Comparison of ENCODE assay signal across 8 mouse cellular contexts in the genomic region with DNA sequence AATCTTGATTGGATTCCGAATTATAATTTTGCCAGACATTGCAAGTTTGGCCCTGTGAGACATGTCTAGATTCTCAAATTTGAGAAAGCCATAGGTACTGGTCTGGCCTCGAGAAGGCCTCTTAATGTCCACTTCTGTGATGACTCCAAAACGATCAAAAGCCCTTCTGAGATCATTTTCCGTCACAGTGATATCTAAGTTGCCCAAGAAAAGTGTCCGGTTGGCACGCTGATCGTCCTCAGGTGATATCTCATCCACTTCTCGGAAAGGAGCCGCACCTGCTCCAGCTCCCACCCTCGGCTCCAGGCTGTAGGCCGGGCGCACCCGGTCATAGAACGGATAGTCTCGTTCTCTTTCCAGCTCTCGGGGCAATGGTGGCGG. TPM values are rescaled to one million over a fixed set of nuclear protein-coding genes. Genes with fewer than 3 reads are reported as not detected.
DNase-seq lines count a peak whose midpoint lies in the region; ATAC-seq and TF ChIP-seq lines count a peak whose summit lies in the region.

No protein-coding gene starts in this region.

- intact Hi-C loops in heart, adult 2 months (cut with DNase I) = loop anchor here (2.0 kb wide), 1 partner anchor 53 kb away; a partner anchor contains a TSS

- TF ChIP-seq RAD21 in CH12.LX (IDR thresholded peaks at IDR 0.05; ENCODE audit: low read depth, low read length) = no peak

- in situ Hi-C loops in CH12.LX (cut with MboI; ENCODE audit: low pct_ligation_motif_present, low pct_unique_long_range_greater_than_20kb, low sequenced_read_pairs) = no loop called here

- peak overlapping the region; percentile 73 for H3K9ac ChIP-seq in heart, adult 2 months (ENCODE audit: low read depth, low read length)
- H3K9ac ChIP-seq in CH12.LX (ENCODE audit: insufficient read depth, low read depth) = peak overlapping the region; percentile 97
- peak overlapping the region; percentile 92 for H3K9ac ChIP-seq in forebrain, embryonic 12.5 days
- peak overlapping the region; percentile 94 for H3K9ac ChIP-seq in liver, embryonic 13.5 days

- no peaks in the 10 kb centered on the region for H3K27me3 ChIP-seq in heart, adult 2 months (ENCODE audit: control insufficient read depth, insufficient read depth, low read length)
- H3K27me3 ChIP-seq in CH12.LX (replicated peaks) = no peaks in the 10 kb centered on the region
- H3K27me3 ChIP-seq in forebrain, embryonic 12.5 days = no peaks in the 10 kb centered on the region
- H3K27me3 ChIP-seq in liver, embryonic 13.5 days = no peaks in the 10 kb centered on the region

- no peak for DNase-seq in heart, adult 2 months
- DNase-seq in heart, adult 9 months (ENCODE audit: low spot score in 2 of 2) = no peak
- DNase-seq in CH12.LX (ENCODE audit: extremely low read depth) = no peak
- no peak for DNase-seq in liver, embryonic 13.5 days
- no peak for DNase-seq in gastrocnemius, adult 8-10 months (ENCODE audit: low spot score in 2 of 2)
- DNase-seq in thymus, postnatal 36 days = no peak
- DNase-seq in thymus, postnatal 0 days (ENCODE audit: low spot score) = no peak

- no peaks in the 10 kb centered on the region; the same call in 1 of the 2 replicates for H3K79me2 ChIP-seq in heart, adult 2 months (replicated peaks; ENCODE audit: control insufficient read depth, insufficient read depth, low read length)
- peaks cover 48% of the 10 kb centered on the region for H3K79me2 ChIP-seq in CH12.LX (replicated peaks; ENCODE audit: control insufficient read depth, extremely low read depth, insufficient read depth, poor library complexity, severe bottlenecking)

- peak overlapping the region; percentile 76 for H3K4me3 ChIP-seq in heart, adult 2 months
- peak overlapping the region; percentile 82 to 94 (median 92) for H3K4me3 ChIP-seq in CH12.LX (replicated peaks in 1 of 3; ENCODE audit: low read depth in 2 of 3, low read length in 2 of 3, poor library complexity in 1 of 3)
- H3K4me3 ChIP-seq in forebrain, embryonic 12.5 days (replicated peaks) = peak overlapping the region; percentile 96
- peak overlapping the region; percentile 99 for H3K4me3 ChIP-seq in liver, embryonic 13.5 days (replicated peaks)

- TF ChIP-seq CTCF in heart, adult 2 months (IDR thresholded peaks at IDR 0.05) = no peak
- no peak for TF ChIP-seq CTCF in CH12.LX (conservative IDR thresholded peaks at IDR 0.05 in 1 of 2, IDR thresholded peaks at IDR 0.05 in 1 of 2; ENCODE audit: low read depth in 2 of 2, low read length in 2 of 2)

- TF ChIP-seq EP300 in heart, adult 2 months (IDR thresholded peaks at IDR 0.05; ENCODE audit: insufficient read depth, low read depth, low read length) = no peak
- TF ChIP-seq EP300 in CH12.LX (IDR thresholded peaks at IDR 0.05; ENCODE audit: low read length) = no peak

- 14% methylated on average over 17 of the region's 17 CpGs for WGBS in heart, adult 2 months
- WGBS in forebrain, embryonic 12.5 days = 26% methylated on average over 17 of the region's 17 CpGs
- WGBS in liver, embryonic 13.5 days (ENCODE audit: insufficient replicate concordance) = 11% methylated on average over 17 of the region's 17 CpGs

- no peaks in the 10 kb centered on the region for H3K9me3 ChIP-seq in CH12.LX (replicated peaks; ENCODE audit: low read length)
- no peaks in the 10 kb centered on the region for H3K9me3 ChIP-seq in forebrain, embryonic 12.5 days
- H3K9me3 ChIP-seq in liver, embryonic 13.5 days (replicated peaks) = no peaks in the 10 kb centered on the region

- H3K4me2 ChIP-seq in CH12.LX (ENCODE audit: insufficient read depth, low read depth, poor library complexity, severe bottlenecking) = peak overlapping the region; percentile 68
- peak overlapping the region; percentile 93 for H3K4me2 ChIP-seq in forebrain, embryonic 12.5 days
- H3K4me2 ChIP-seq in liver, embryonic 13.5 days = peak overlapping the region; percentile 94

- peak overlapping the region; percentile 91 for H3K27ac ChIP-seq in heart, adult 2 months
- H3K27ac ChIP-seq in CH12.LX (ENCODE audit: insufficient read depth, low read depth) = peak overlapping the region; percentile 5; the same call in 1 of the 2 replicates
- H3K27ac ChIP-seq in forebrain, embryonic 12.5 days = peak overlapping the region; percentile 93; the same call in 1 of the 2 replicates
- peak overlapping the region; percentile 90 for H3K27ac ChIP-seq in liver, embryonic 13.5 days

- TF ChIP-seq POLR2A in heart, adult 2 months (IDR thresholded peaks at IDR 0.05; ENCODE audit: insufficient read depth, low read depth, low read length) = no peak
- TF ChIP-seq POLR2A in CH12.LX (IDR thresholded peaks at IDR 0.05; ENCODE audit: low read depth, low read length) = no peak

- no peak for ATAC-seq in forebrain, embryonic 12.5 days (ENCODE audit: low FRiP score)
- ATAC-seq in liver, embryonic 13.5 days (ENCODE audit: low read depth) = no peak

- dilution Hi-C loops in CH12.LX (cut with MboI; ENCODE audit: extremely low pct_ligation_motif_present, extremely low pct_unique_long_range_greater_than_20kb, low sequenced_read_pairs) = no loop called here

- H3K4me1 ChIP-seq in heart, adult 2 months (ENCODE audit: control insufficient read depth, insufficient read depth, low read length) = peaks cover 13% of the 10 kb centered on the region
- peaks cover 0 to 41% of the 10 kb centered on the region in 2 experiments; a peak in 2 of 4 replicates for H3K4me1 ChIP-seq in CH12.LX (ENCODE audit: control insufficient read depth in 1 of 2, insufficient read depth in 2 of 2)
- H3K4me1 ChIP-seq in forebrain, embryonic 12.5 days = peaks cover 25% of the 10 kb centered on the region
- peaks cover 39% of the 10 kb centered on the region for H3K4me1 ChIP-seq in liver, embryonic 13.5 days (replicated peaks)

- peaks cover 13% of the 10 kb centered on the region for H3K36me3 ChIP-seq in heart, adult 2 months (ENCODE audit: control insufficient read depth, insufficient read depth, low read length)
- peaks cover 16 to 30% of the 10 kb centered on the region in 2 experiments for H3K36me3 ChIP-seq in CH12.LX (replicated peaks in 1 of 2; ENCODE audit: control insufficient read depth in 1 of 2, insufficient read depth in 1 of 2, low read length in 1 of 2)
- peaks cover 22% of the 10 kb centered on the region for H3K36me3 ChIP-seq in forebrain, embryonic 12.5 days (replicated peaks)
- peaks cover 36% of the 10 kb centered on the region for H3K36me3 ChIP-seq in liver, embryonic 13.5 days

TF ChIP-seq in CH12.LX, 34 proteins besides CTCF, POLR2A, EP300 and RAD21:
- TF ChIP-seq ZNF384 (IDR thresholded peaks at IDR 0.05; ENCODE audit: low read depth, low read length) = no peak
- TF ChIP-seq CHD2 (IDR thresholded peaks at IDR 0.05; ENCODE audit: low read length) = 0 out of 2 replicates have a peak, but pooled peaks have one; percentile 15

RNA-seq across cellular contexts. Expression of a gene that starts 1.7 kb away (rescaled TPM):
- 10 to 100 TPM; 22.7 to 24.5 TPM for total RNA-seq in heart, adult 2 months (2021)
- polyA plus RNA-seq in heart, adult 2 months (2012; rRNA removed) = 3.6 and 7.0 TPM in 2 replicates
- total RNA-seq in CH12.LX (2012; rRNA removed) (26.0 and 30.5 TPM in 2 replicates), CH12.LX (2014; rRNA removed) (15.2 and 17.0 TPM in 2 replicates)
- polyA plus RNA-seq in CH12.LX (2012; ENCODE audit: insufficient read length, low read depth) = 14.5 and 17.2 TPM in 2 replicates
- 15.3 and 17.3 TPM in 2 replicates for polyA plus RNA-seq in forebrain, embryonic 12.5 days (2016; fragmentation: Nextera tagmentation; extraction: Ambion mirVana)
- 9.6 and 11.9 TPM in 2 replicates for polyA plus RNA-seq in liver, embryonic 13.5 days (2015; fragmentation: Nextera tagmentation; extraction: Ambion mirVana)
- 10 to 100 TPM; 20.8 to 25.7 (median 22.8) TPM for total RNA-seq in gastrocnemius, adult 8-10 months (2022)
- polyA plus RNA-seq in thymus, postnatal 0 days (2015; fragmentation: Nextera tagmentation; extraction: Ambion mirVana) = 16.3 and 20.3 TPM in 2 replicates

RNA-seq across cellular contexts. Expression of a gene that starts 40.7 kb away (rescaled TPM):
- under 1 TPM; 0.26 to 0.39 TPM for total RNA-seq in heart, adult 2 months (2021)
- polyA plus RNA-seq in heart, adult 2 months (2012; rRNA removed) = 0.12 and 0.79 TPM in 2 replicates
- 0.08 TPM in 1 of 2 replicates, not detected in the other for total RNA-seq in CH12.LX (2012; rRNA removed)
- not detected in 2 replicates for total RNA-seq in CH12.LX (2014; rRNA removed)
- 0.45 and 0.60 TPM in 2 replicates for polyA plus RNA-seq in CH12.LX (2012; ENCODE audit: insufficient read length, low read depth)
- 3.3 and 3.6 TPM in 2 replicates for polyA plus RNA-seq in forebrain, embryonic 12.5 days (2016; fragmentation: Nextera tagmentation; extraction: Ambion mirVana)
- 0.59 and 0.67 TPM in 2 replicates for polyA plus RNA-seq in liver, embryonic 13.5 days (2015; fragmentation: Nextera tagmentation; extraction: Ambion mirVana)
- under 1 TPM in 2 of 4 experiments, not detected in 2; 0.19 to 0.31 TPM for total RNA-seq in gastrocnemius, adult 8-10 months (2022)
- 0.51 and 0.92 TPM in 2 replicates for polyA plus RNA-seq in thymus, postnatal 0 days (2015; fragmentation: Nextera tagmentation; extraction: Ambion mirVana)

RNA-seq across cellular contexts. Expression of a gene that starts 53.1 kb away (rescaled TPM):
- 10 to 100 TPM; 62.1 to 73.6 TPM for total RNA-seq in heart, adult 2 months (2021)
- polyA plus RNA-seq in heart, adult 2 months (2012; rRNA removed) = 93.0 and 118 TPM in 2 replicates
- total RNA-seq in CH12.LX (2012; rRNA removed) (119 and 142 TPM in 2 replicates), CH12.LX (2014; rRNA removed) (162 and 183 TPM in 2 replicates)
- 113 and 137 TPM in 2 replicates for polyA plus RNA-seq in CH12.LX (2012; ENCODE audit: insufficient read length, low read depth)
- 165 and 175 TPM in 2 replicates for polyA plus RNA-seq in forebrain, embryonic 12.5 days (2016; fragmentation: Nextera tagmentation; extraction: Ambion mirVana)
- 118 and 131 TPM in 2 replicates for polyA plus RNA-seq in liver, embryonic 13.5 days (2015; fragmentation: Nextera tagmentation; extraction: Ambion mirVana)
- total RNA-seq in gastrocnemius, adult 8-10 months (2022) = 10 to 100 TPM; 53.4 to 72.8 (median 63.4) TPM
- polyA plus RNA-seq in thymus, postnatal 0 days (2015; fragmentation: Nextera tagmentation; extraction: Ambion mirVana) = 250 and 260 TPM in 2 replicates

Comparison
In these comparisons a context has a peak if more than half of its experiments do, and no peak if none do; other contexts are left out.
1. H3K27ac ChIP-seq: peak in every context shown above with its lines; median percentile 93 in forebrain, embryonic 12.5 days; 91 in heart, adult 2 months; 90 in liver, embryonic 13.5 days; 5 in CH12.LX.